ENCODE assay signal across 8 mouse cellular contexts in the genomic region with DNA sequence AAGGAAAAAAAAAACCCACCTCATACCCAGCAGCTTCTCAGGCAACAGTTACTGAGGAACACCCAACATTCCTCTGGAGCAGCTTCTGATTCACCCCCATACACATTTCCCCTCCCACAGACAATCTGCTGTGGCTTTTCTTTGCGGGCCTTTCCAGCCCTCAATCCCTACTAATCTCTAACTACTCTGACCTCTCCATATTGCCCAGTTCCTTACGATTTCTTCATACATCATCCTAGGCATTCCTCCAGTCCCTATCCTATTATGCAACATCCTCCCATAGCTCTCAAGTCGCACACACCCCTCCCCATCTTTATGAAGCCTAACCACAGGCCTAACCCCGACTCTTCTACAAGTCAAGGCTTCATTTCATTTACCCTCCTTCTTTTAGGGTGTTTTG. TPM values are rescaled to one million over a fixed set of nuclear protein-coding genes. Genes with fewer than 3 reads are reported as not detected.
DNase-seq lines count a peak whose midpoint lies in the region; ATAC-seq and TF ChIP-seq lines count a peak whose summit lies in the region.

No protein-coding gene starts in this region.

- peak overlapping the region; percentile 76 for H3K9ac ChIP-seq in liver, embryonic 14.5 days (replicated peaks)

- H3K4me3 ChIP-seq in kidney, adult 2 months (ENCODE audit: insufficient read depth, low read depth, low read length) = peak overlapping the region; percentile 92; the same call in 1 of the 2 replicates
- peak overlapping the region; percentile 67 to 91 for H3K4me3 ChIP-seq in liver, embryonic 14.5 days (ENCODE audit: insufficient read depth in 1 of 2, low read depth in 2 of 2, low read length in 2 of 2)

- TF ChIP-seq CTCF in kidney, adult 2 months (conservative IDR thresholded peaks at IDR 0.05; ENCODE audit: insufficient read depth, insufficient read length, low read depth, low read length) = no peak
- TF ChIP-seq CTCF in liver, embryonic 14.5 days (IDR thresholded peaks at IDR 0.05; ENCODE audit: low read depth) = no peak

- no peaks in the 10 kb centered on the region; the same call in 1 of the 2 replicates for H3K36me3 ChIP-seq in kidney, adult 2 months (ENCODE audit: control insufficient read depth, insufficient read depth, low read length)
- H3K36me3 ChIP-seq in liver, embryonic 14.5 days (replicated peaks; ENCODE audit: control insufficient read depth, insufficient read depth, low read depth) = no peaks in the 10 kb centered on the region

- peak; percentile 72 for ATAC-seq in granulocyte monocyte progenitor cell, adult 5-6 weeks (replicated peaks; ENCODE audit: poor library complexity, severe bottlenecking)
- no peak for ATAC-seq in liver, embryonic 14.5 days (ENCODE audit: insufficient read depth)

- peaks cover 5% of the 10 kb centered on the region; the same call in 1 of the 2 replicates for H3K4me1 ChIP-seq in kidney, adult 2 months (ENCODE audit: control insufficient read depth, insufficient read depth, low read length)
- peaks cover 7 to 23% of the 10 kb centered on the region in 2 experiments for H3K4me1 ChIP-seq in liver, embryonic 14.5 days (replicated peaks; ENCODE audit: control insufficient read depth in 2 of 2, insufficient read depth in 2 of 2, low read length in 1 of 2)

- TF ChIP-seq POLR2A in kidney, adult 2 months (IDR thresholded peaks at IDR 0.05; ENCODE audit: low read depth, low read length) = no peak

- H3K4me2 ChIP-seq in liver, embryonic 14.5 days (ENCODE audit: low read depth) = peak overlapping the region; percentile 97

- no peak overlapping the region for H3K27ac ChIP-seq in kidney, adult 2 months (ENCODE audit: insufficient read depth, low read depth, low read length)
- H3K27ac ChIP-seq in liver, embryonic 14.5 days = peak overlapping the region; percentile 85

- TF ChIP-seq EP300 in liver, embryonic 14.5 days (IDR thresholded peaks at IDR 0.05; ENCODE audit: low read depth) = no peak

- no peak for DNase-seq in kidney, adult 2 months
- no peak for DNase-seq in kidney, adult 18-20 months
- DNase-seq in NIH3T3 (ENCODE audit: low read depth) = peak; percentile 58
- DNase-seq in liver, embryonic 14.5 days (ENCODE audit: low read depth in 3 of 3, low spot score in 3 of 3) = no peak
- DNase-seq in adrenal gland, postnatal 36 days = no peak
- no peak for DNase-seq in embryo, embryonic 10.5 days (ENCODE audit: low spot score)
- no peak for DNase-seq in spleen, postnatal 36 days (ENCODE audit: low spot score in 2 of 2)

- no peaks in the 10 kb centered on the region for H3K27me3 ChIP-seq in kidney, adult 2 months (replicated peaks; ENCODE audit: control insufficient read depth, insufficient read depth, low read length)
- no peaks in the 10 kb centered on the region for H3K27me3 ChIP-seq in liver, embryonic 14.5 days (ENCODE audit: control insufficient read depth, insufficient read depth, low read length)

- WGBS in kidney, adult 2 months = 21% methylated on average over 4 of the region's 4 CpGs
- 11% methylated on average over 4 of the region's 4 CpGs for WGBS in liver, embryonic 14.5 days (ENCODE audit: insufficient replicate concordance)

- no peaks in the 10 kb centered on the region for H3K9me3 ChIP-seq in liver, embryonic 14.5 days (ENCODE audit: control insufficient read depth, low read length)

RNA-seq across cellular contexts. Expression of gene Pip5k1a, which starts 1.6 kb away (rescaled TPM):
- 13.5 and 15.3 TPM in 2 replicates for polyA plus RNA-seq in kidney, adult 2 months (2012; rRNA removed)
- total RNA-seq in granulocyte monocyte progenitor cell, adult 5-6 weeks (2014; fragmentation: Nextera tagmentation) = 22.8 and 23.8 TPM in 2 replicates
- total RNA-seq in granulocyte monocyte progenitor cell, adult 5-6 weeks (2017) = 14.4 and 16.0 TPM in 2 replicates
- polyA plus RNA-seq in liver, embryonic 14.5 days (2012; rRNA removed) = 7.9 and 9.4 TPM in 2 replicates
- 4.7 and 5.5 TPM in 2 replicates for polyA plus RNA-seq in liver, embryonic 14.5 days (2014; fragmentation: Nextera tagmentation; extraction: Ambion mirVana)
- 10 to 100 TPM; 41.8 to 58.9 TPM for total RNA-seq in adrenal gland, postnatal 36 days (2021)

RNA-seq across cellular contexts. Expression of gene Vps72, which starts 5.7 kb away (rescaled TPM):
- polyA plus RNA-seq in kidney, adult 2 months (2012; rRNA removed) = 45.6 and 47.1 TPM in 2 replicates
- total RNA-seq in granulocyte monocyte progenitor cell, adult 5-6 weeks (2014; fragmentation: Nextera tagmentation) = 54.8 and 58.1 TPM in 2 replicates
- 50.0 and 62.4 TPM in 2 replicates for total RNA-seq in granulocyte monocyte progenitor cell, adult 5-6 weeks (2017)
- polyA plus RNA-seq in liver, embryonic 14.5 days (2012; rRNA removed) = 19.7 and 23.4 TPM in 2 replicates
- 29.6 and 31.4 TPM in 2 replicates for polyA plus RNA-seq in liver, embryonic 14.5 days (2014; fragmentation: Nextera tagmentation; extraction: Ambion mirVana)
- 10 to 100 TPM; 56.1 to 63.3 TPM for total RNA-seq in adrenal gland, postnatal 36 days (2021)

RNA-seq across cellular contexts. Expression of gene Tmod4, which starts 19.2 kb away (rescaled TPM):
- polyA plus RNA-seq in kidney, adult 2 months (2012; rRNA removed) = 0.19 and 3.1 TPM in 2 replicates
- total RNA-seq in granulocyte monocyte progenitor cell, adult 5-6 weeks (2014; fragmentation: Nextera tagmentation) = 9.4 and 13.9 TPM in 2 replicates
- total RNA-seq in granulocyte monocyte progenitor cell, adult 5-6 weeks (2017) = not detected in 2 replicates
- polyA plus RNA-seq in liver, embryonic 14.5 days (2012; rRNA removed) = 0.11 and 0.32 TPM in 2 replicates
- 0.15 and 0.23 TPM in 2 replicates for polyA plus RNA-seq in liver, embryonic 14.5 days (2014; fragmentation: Nextera tagmentation; extraction: Ambion mirVana)
- total RNA-seq in adrenal gland, postnatal 36 days (2021) = 1 to 10 TPM in 1 of 2 experiments, under 1 TPM in 1; 0.66 to 1.4 TPM

RNA-seq across cellular contexts. Expression of gene Scnm1, which starts 28.7 kb away (rescaled TPM):
- 46.7 and 50.8 TPM in 2 replicates for polyA plus RNA-seq in kidney, adult 2 months (2012; rRNA removed)
- 41.2 and 82.8 TPM in 2 replicates for total RNA-seq in granulocyte monocyte progenitor cell, adult 5-6 weeks (2014; fragmentation: Nextera tagmentation)
- 53.1 and 64.1 TPM in 2 replicates for total RNA-seq in granulocyte monocyte progenitor cell, adult 5-6 weeks (2017)
- polyA plus RNA-seq in liver, embryonic 14.5 days (2012; rRNA removed) = 22.4 and 33.1 TPM in 2 replicates
- 23.1 and 24.8 TPM in 2 replicates for polyA plus RNA-seq in liver, embryonic 14.5 days (2014; fragmentation: Nextera tagmentation; extraction: Ambion mirVana)
- 10 to 100 TPM; 33.8 to 35.4 TPM for total RNA-seq in adrenal gland, postnatal 36 days (2021)

RNA-seq across cellular contexts. Expression of gene Lysmd1, which starts 28.8 kb away (rescaled TPM):
- 10.2 and 11.3 TPM in 2 replicates for polyA plus RNA-seq in kidney, adult 2 months (2012; rRNA removed)
- total RNA-seq in granulocyte monocyte progenitor cell, adult 5-6 weeks (2014; fragmentation: Nextera tagmentation) = 3.1 and 4.3 TPM in 2 replicates
- total RNA-seq in granulocyte monocyte progenitor cell, adult 5-6 weeks (2017) = 2.7 and 4.4 TPM in 2 replicates
- 2.9 and 3.9 TPM in 2 replicates for polyA plus RNA-seq in liver, embryonic 14.5 days (2012; rRNA removed)
- 4.8 and 5.2 TPM in 2 replicates for polyA plus RNA-seq in liver, embryonic 14.5 days (2014; fragmentation: Nextera tagmentation; extraction: Ambion mirVana)
- 1 to 10 TPM; 8.3 to 9.7 TPM for total RNA-seq in adrenal gland, postnatal 36 days (2021)
